Mouse (Mus musculus) inflammation-experienced regulatory T-cells, adult 16 weeks (primary cell): ENCODE measurements around the gene Ybx3. TPM values are rescaled to one million over a fixed set of nuclear protein-coding genes. Genes with fewer than 3 reads are reported as not detected.

Experiments
- polyA plus RNA-seq: library from polyadenylated mRNA; unstranded; fragments of 100-300 nt; shearing (Covaris generic); gene quantifications from one replicate; pipeline ENCODE4 v1.2.1, GENCODE M21; 2017

The Ybx3 gene
- polyA plus RNA-seq = 7.2 TPM

DNA sequence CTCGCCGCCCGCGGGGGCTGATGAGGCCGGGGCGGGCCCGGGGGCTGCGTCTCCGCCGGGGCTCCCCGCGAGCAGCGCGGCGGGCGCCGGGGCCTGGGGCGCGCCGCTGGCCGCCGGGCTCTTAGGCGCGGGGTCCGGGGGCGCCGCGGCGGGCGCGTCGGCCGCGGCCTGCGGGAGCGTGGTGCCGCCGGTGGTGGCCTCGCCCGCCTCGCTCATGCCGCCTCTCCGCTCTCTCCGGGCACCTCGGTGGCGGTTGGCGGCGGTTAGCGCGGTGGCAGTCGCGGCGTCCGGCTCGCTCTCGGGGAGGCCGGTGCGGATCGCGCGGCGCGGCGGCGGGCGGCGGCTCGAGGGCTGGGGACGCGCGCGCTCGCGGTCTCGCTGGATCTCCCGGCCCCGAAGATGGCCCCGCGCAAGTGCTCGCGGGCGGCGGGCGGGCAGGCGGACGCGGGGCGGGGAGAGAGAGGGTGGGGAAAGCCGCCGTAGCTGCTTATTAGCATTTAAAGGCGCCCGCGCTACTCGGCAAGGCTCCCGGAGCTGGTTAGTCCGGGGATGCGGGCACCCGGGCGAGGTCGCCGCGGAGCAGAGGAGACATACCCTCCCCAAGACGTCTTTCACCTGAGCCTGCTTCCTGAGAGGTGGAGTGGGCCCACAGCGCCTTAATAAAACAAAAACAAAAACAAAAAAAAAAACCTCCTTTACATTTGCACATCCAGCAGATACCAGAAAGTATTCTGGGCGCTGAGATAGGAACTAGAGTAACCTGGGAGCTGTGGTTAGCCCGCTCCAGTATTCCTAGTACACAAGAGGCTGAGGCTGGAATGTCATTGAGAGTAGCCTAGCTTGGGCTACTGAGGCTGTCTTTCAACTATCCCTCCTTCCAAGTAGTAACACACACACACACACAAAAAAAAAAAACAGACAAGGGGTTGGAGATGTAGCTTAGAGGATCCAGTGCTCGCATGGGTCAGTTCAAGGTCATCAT lies at the start of gene Ybx3:
Gene Ybx3 (minus strand): TSS at position 437 of the 982 bp plus-strand sequence.

DNA sequence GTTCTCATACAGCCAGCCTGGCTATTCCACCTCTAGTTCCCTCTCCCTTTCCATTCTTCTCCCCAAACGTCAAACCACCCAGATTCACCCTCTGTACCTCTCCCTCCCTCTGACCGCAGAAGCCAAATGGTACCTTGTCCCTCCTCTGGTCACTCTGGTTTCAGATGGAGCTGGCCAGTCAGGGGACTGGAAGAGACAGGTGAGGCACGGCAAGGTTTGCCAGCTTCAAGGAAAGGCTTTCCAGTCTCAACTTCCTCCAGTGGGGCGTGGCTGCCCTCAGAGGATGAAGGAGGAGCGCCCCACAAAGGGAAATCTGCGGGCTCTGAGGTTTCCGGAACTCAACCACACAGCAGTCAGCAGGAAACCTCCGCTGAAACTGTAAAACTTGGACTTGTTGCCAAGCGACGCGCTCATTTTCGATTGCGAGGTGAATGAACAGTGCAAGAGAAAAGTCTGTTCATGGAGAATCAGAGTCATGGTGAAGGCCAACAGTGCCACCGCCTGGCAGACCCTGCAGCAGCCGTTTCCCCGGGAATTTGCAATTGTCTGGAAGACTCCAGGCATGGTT lies 34.8 kb downstream of the Ybx3 start, which contains the start of gene Styk1:
Gene Styk1 (minus strand): TSS at position 246 of the 568 bp plus-strand sequence.

Other genes with a start within 250 kb of the Ybx3 start
- 0.38 TPM for gene Klra2, start 141.1 kb downstream of the Ybx3 start, polyA plus RNA-seq
- 26.0 TPM for gene Magohb, start 95.2 kb downstream of the Ybx3 start, polyA plus RNA-seq
- not detected for gene Styk1, start 34.9 kb downstream of the Ybx3 start, polyA plus RNA-seq
- not detected for gene 5430401F13Rik, start 97.9 kb upstream of the Ybx3 start, polyA plus RNA-seq
- gene Gm6619, start 97.9 kb upstream of the Ybx3 start, polyA plus RNA-seq = not detected
- gene Tas2r130, start 242.4 kb upstream of the Ybx3 start, polyA plus RNA-seq = not detected